Mouse (Mus musculus): ENCODE data around the gene Pctp. TPM values are rescaled to one million over a fixed set of nuclear protein-coding genes. Genes with fewer than 3 reads are reported as not detected.

Gene Pctp
- polyA plus RNA-seq (2021) = 4.6 TPM

- no peak for TF ChIP-seq CTCF (IDR thresholded peaks at IDR 0.05)
- ChIA-PET CTCF (interaction anchor here (0.9 to 3.4 kb wide), 3 partner anchors 14 to 165 kb away, joined by 3 to 10 read pairs (median 3); no protein-coding TSS in a partner anchor), POLR2A (no interaction called here)
- ATAC-seq (peak; percentile 99), DNase-seq (ENCODE audit: low read depth, low spot score) (peak; percentile 28)
- peaks cover 3% of the 10 kb centered on the region for H3K27me3 ChIP-seq
- in situ Hi-C loops (cut with MboI; ENCODE audit: low pct_unique_long_range_greater_than_20kb) = no loop called here
Measured at GRCm38 (mm10) chr11:90002231-90002986, at the start of gene Pctp. TSS of gene Pctp (minus strand) at chr11:90002894.

DNA sequence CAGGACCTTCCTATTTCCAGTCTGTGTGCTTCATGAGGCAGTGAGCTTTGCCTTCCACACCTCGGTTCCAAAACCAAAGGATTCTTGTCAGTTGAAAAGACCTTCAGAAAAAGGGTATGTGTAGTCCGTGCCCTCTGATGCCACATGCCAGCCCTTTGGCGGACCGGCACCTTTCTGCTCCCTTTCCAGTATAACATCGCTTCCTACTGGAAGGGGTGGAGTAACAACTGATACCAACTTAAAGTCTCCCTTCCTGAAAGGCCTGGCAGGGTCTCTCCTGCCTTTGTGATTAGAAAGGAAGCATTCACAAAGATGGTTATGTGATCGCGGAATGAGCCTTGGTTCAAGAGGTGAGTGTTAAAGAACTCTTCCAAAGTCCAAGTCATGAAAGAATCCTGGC lies 47.3 kb upstream of the Pctp start:
- CTCF ChIA-PET = no interaction called here
- no peak for DNase-seq (ENCODE audit: low read depth, low spot score)
- no peak for TF ChIP-seq CTCF (IDR thresholded peaks at IDR 0.05)
- POLR2A ChIA-PET = no interaction called here
- H3K27me3 ChIP-seq = peaks cover 49% of the 10 kb centered on the region
- ATAC-seq = no peak
- in situ Hi-C loops (cut with MboI; ENCODE audit: low pct_unique_long_range_greater_than_20kb) = no loop called here

GRCm38 (mm10) chr11:90047271-90047670 lies 44.6 kb upstream of the Pctp start:
- ChIA-PET POLR2A (no interaction called here), CTCF (no interaction called here)
- in situ Hi-C loops (cut with MboI; ENCODE audit: low pct_unique_long_range_greater_than_20kb) = no loop called here
- DNase-seq (ENCODE audit: low read depth, low spot score) = no peak
- TF ChIP-seq CTCF (IDR thresholded peaks at IDR 0.05) = no peak
- ATAC-seq = no peak
- H3K27me3 ChIP-seq = peaks cover 48% of the 10 kb centered on the region

- ATAC-seq (no peak), DNase-seq (ENCODE audit: low read depth, low spot score) (no peak)
- POLR2A ChIA-PET = no interaction called here
- in situ Hi-C loops (cut with MboI; ENCODE audit: low pct_unique_long_range_greater_than_20kb) = no loop called here
- H3K27me3 ChIP-seq = peaks cover 48% of the 10 kb centered on the region
- TF ChIP-seq CTCF (IDR thresholded peaks at IDR 0.05) = no peak
- CTCF ChIA-PET = no interaction called here
Measured at GRCm38 (mm10) chr11:90046211-90046610, 43.5 kb upstream of the Pctp start.

- H3K27me3 ChIP-seq = peaks cover 35% of the 10 kb centered on the region
- ChIA-PET CTCF (no interaction called here), POLR2A (no interaction called here)
- in situ Hi-C loops (cut with MboI; ENCODE audit: low pct_unique_long_range_greater_than_20kb) = no loop called here
- no peak for TF ChIP-seq CTCF (IDR thresholded peaks at IDR 0.05)
- ATAC-seq = no peak
- DNase-seq (ENCODE audit: low read depth, low spot score) = no peak
Measured at GRCm38 (mm10) chr11:90044459-90044858, 41.8 kb upstream of the Pctp start.

- POLR2A ChIA-PET = no interaction called here
- CTCF ChIA-PET = interaction anchor here (1.5 kb wide), 1 partner anchor 12 kb away, joined by 3 read pairs; no protein-coding TSS in a partner anchor
- H3K27me3 ChIP-seq = peaks cover 16% of the 10 kb centered on the region
- in situ Hi-C loops (cut with MboI; ENCODE audit: low pct_unique_long_range_greater_than_20kb) = no loop called here
- peak; percentile 63 for TF ChIP-seq CTCF (IDR thresholded peaks at IDR 0.05)
- DNase-seq (ENCODE audit: low read depth, low spot score) (no peak), ATAC-seq (no peak)
Measured at GRCm38 (mm10) chr11:90038022-90038421, 35.3 kb upstream of the Pctp start.

GRCm38 (mm10) chr11:90036416-90036815 lies 33.7 kb upstream of the Pctp start:
- in situ Hi-C loops (cut with MboI; ENCODE audit: low pct_unique_long_range_greater_than_20kb) = no loop called here
- ChIA-PET POLR2A (no interaction called here), CTCF (interaction anchor here (1.3 to 1.5 kb wide), 2 partner anchors 10 to 16 kb away, joined by 3 read pairs; no protein-coding TSS in a partner anchor)
- no peak for DNase-seq (ENCODE audit: low read depth, low spot score)
- H3K27me3 ChIP-seq = peaks cover 27% of the 10 kb centered on the region
- peak; percentile 46 for TF ChIP-seq CTCF (IDR thresholded peaks at IDR 0.05)
- ATAC-seq = no peak

DNA sequence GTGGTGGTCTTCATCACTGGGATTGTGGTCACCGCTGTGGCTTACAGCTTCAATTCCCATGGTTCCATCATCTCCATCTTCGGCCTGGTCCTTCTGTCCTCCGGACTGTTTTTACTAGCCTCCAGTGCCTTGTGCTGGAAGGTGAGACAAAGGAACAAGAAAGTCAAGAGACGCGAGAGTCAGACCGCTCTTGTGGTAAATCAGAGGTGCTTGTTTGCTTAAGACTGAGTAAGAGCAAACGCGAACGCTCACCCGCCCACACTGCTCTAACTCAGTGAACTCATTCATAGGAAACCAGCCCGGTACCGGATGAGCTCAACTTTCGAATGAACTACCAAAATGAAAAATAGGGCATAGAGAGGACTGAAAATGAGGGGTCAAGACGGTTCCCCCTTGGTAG lies 32.8 kb upstream of the Pctp start:
- TF ChIP-seq CTCF (IDR thresholded peaks at IDR 0.05) = no peak
- no peak for DNase-seq (ENCODE audit: low read depth, low spot score)
- ChIA-PET CTCF (no interaction called here), POLR2A (no interaction called here)
- in situ Hi-C loops (cut with MboI; ENCODE audit: low pct_unique_long_range_greater_than_20kb) = no loop called here
- ATAC-seq = no peak
- peaks cover 27% of the 10 kb centered on the region for H3K27me3 ChIP-seq

DNA sequence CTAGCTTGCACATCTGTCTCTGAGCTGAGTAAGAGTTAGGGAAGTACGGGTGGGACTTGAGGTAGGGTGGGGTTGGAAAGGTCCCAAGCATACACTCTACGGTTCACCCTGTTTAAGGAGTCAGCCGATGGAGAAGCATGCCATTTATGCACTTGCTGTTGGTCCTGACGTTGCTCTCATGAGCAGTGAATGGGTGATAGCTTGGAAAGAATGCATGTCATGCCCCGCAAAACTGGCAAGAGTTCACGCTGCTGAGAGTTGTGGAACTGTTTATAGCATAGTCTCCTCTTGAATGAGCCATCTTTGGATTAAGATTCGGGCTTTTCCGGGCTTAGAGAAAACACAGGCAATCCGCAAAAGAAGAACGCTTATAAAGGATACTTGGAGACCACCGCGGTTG lies 32.0 kb upstream of the Pctp start:
- DNase-seq (ENCODE audit: low read depth, low spot score) (no peak), ATAC-seq (no peak)
- no peak for TF ChIP-seq CTCF (IDR thresholded peaks at IDR 0.05)
- in situ Hi-C loops (cut with MboI; ENCODE audit: low pct_unique_long_range_greater_than_20kb) = no loop called here
- CTCF ChIA-PET = no interaction called here
- H3K27me3 ChIP-seq = peaks cover 27% of the 10 kb centered on the region
- POLR2A ChIA-PET = interaction anchor here (0.7 to 0.8 kb wide), 2 partner anchors 227 to 1325 kb away, joined by 3 read pairs; no protein-coding TSS in a partner anchor

DNA sequence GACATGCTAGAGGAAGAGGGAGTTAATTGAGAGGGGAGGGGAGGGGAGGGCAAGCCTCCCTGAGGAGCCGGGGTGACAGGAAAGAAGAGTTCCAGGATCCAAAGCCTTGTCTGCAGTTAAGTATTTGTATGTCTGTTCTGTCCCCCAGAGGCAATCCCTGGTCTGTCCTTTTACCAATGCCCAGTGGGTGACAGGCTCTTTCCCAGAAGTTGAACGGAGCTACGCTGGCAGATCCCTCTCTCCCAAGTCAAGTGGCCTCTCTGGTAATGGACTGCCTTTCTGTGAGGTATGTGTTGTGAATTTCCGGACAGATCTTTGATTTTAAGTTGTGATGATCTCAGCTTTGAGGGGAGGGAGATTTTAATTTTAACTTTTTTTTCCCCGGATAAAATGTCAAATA lies 30.7 kb upstream of the Pctp start:
- no peak for TF ChIP-seq CTCF (IDR thresholded peaks at IDR 0.05)
- CTCF ChIA-PET = no interaction called here
- POLR2A ChIA-PET = no interaction called here
- in situ Hi-C loops (cut with MboI; ENCODE audit: low pct_unique_long_range_greater_than_20kb) = no loop called here
- ATAC-seq = no peak
- H3K27me3 ChIP-seq = peaks cover 27% of the 10 kb centered on the region
- no peak for DNase-seq (ENCODE audit: low read depth, low spot score)

GRCm38 (mm10) chr11:90032807-90033206 lies 30.1 kb upstream of the Pctp start:
- CTCF ChIA-PET = interaction anchor here (1.2 to 1.4 kb wide), 2 partner anchors 10 to 82 kb away, joined by 3 read pairs; no protein-coding TSS in a partner anchor
- DNase-seq (ENCODE audit: low read depth, low spot score) (no peak), ATAC-seq (no peak)
- in situ Hi-C loops (cut with MboI; ENCODE audit: low pct_unique_long_range_greater_than_20kb) = no loop called here
- H3K27me3 ChIP-seq = peaks cover 27% of the 10 kb centered on the region
- TF ChIP-seq CTCF (IDR thresholded peaks at IDR 0.05) = no peak
- POLR2A ChIA-PET = no interaction called here

DNA sequence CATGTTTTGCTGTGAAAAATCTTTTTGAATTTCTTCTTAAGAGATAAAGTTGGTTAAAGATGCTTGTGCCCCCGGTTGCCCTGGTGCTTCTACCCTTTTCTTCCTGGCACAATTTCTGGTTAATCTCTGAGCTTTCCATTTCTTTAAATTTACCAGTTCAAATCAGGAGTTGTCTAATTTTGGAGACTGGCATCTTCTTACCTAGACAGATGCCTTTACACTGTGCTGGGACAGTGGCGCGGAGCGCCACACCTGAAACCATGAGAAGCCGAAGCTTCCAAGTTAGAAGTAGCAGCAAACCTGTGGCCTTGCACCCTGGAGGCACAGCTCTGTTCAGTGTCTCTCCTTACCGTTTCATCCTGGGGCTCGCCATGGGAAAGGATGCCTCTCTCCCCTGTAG lies 28.4 kb upstream of the Pctp start:
- DNase-seq (ENCODE audit: low read depth, low spot score) (no peak), ATAC-seq (no peak)
- in situ Hi-C loops (cut with MboI; ENCODE audit: low pct_unique_long_range_greater_than_20kb) = no loop called here
- ChIA-PET CTCF (no interaction called here), POLR2A (no interaction called here)
- H3K27me3 ChIP-seq = peaks cover 27% of the 10 kb centered on the region
- no peak for TF ChIP-seq CTCF (IDR thresholded peaks at IDR 0.05)
